Mouse (Mus musculus) spleen, adult 2 months (tissue): ENCODE results near the gene Olfm3.

Experiments
- CTCF ChIP-seq: fragments of 200-500 bp; IDR thresholded peaks from 2 replicates; pipeline ENCODE4 v1.5.1; 2011; ENCODE audit warnings: mild to moderate bottlenecking, inconsistent platforms; ENCODE audit not compliant: insufficient read depth, insufficient read length, insufficient replicate concordance; ENCODE audit errors: extremely low read depth
- POLR2A ChIP-seq: fragments of 200-500 bp; IDR thresholded peaks from 2 replicates; pipeline ENCODE4 v1.6.1; 2011; ENCODE audit warnings: low read depth, low read length, inconsistent platforms

DNA sequence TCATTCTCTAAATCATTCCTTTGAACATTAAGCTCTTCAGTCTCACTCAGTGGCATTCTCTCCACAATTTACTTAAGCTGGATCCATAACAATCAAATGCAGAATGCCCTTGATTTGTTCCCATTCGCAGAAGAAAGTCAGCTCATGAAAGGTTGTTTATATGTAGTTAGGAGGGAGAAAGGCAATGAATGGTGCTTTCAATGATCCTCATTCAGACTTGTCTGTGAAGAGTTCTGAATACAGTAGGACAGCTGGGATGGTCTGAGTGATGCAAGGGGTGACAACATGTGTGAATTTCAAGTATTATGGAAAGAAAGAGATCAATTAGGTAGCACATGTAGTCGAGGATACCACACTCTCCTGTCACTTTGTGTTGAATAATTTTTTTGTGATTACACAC is 186.8 kb downstream of the Olfm3 start:
- TF ChIP-seq POLR2A, result no peak
- no peak for TF ChIP-seq CTCF
